8 mouse cellular contexts compared by ENCODE assay signal in the genomic region with DNA sequence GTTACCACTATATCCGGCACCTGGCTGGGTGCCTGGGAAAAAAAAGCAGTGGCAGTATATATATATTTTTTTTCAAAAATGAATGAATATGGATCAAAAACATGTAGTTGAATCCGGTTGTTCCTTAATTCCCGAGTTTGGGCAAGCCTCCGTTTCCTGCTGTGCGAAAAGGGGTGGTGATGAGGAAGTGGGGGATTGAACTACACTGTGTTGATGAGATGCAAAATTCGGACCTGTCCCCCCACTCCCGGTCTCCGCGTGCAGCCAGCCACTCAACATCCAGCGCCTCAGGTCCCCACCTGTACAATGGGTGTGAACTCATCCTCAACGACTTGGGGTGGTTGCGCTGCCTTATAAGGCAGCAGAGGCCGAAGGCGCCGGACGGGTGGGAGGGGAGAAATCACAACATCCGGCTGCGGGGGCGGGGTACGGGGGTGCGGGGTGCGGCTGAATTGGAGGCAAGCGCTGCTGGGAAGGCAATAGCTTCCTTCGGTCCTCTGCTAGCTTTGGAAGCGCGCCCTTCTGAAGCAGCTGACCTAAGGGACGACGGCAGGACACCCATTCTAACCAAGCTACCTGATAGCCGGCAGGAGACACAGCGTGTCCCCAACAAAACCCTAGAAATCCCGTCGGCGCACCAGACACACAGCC. TPM values are rescaled to one million over a fixed set of nuclear protein-coding genes. Genes with fewer than 3 reads are reported as not detected.
DNase-seq lines count a peak whose midpoint lies in the region; ATAC-seq and TF ChIP-seq lines count a peak whose summit lies in the region.

No protein-coding gene starts in this region.

- WGBS in heart, embryonic 12.5 days, result under 1% methylated on average over 33 of the region's 33 CpGs
- 2% methylated on average over 33 of the region's 33 CpGs for WGBS in liver, embryonic 14.5 days (ENCODE audit: insufficient replicate concordance)
- under 1% methylated on average over 33 of the region's 33 CpGs for WGBS in neural tube, embryonic 15.5 days

- peaks cover 36% of the 10 kb centered on the region for H3K79me3 ChIP-seq in C2C12 (ENCODE audit: low read depth)

- H3K9me3 ChIP-seq in heart, embryonic 12.5 days (replicated peaks), result no peaks in the 10 kb centered on the region
- H3K9me3 ChIP-seq in liver, embryonic 14.5 days (ENCODE audit: control insufficient read depth, low read length), result no peaks in the 10 kb centered on the region
- H3K9me3 ChIP-seq in neural tube, embryonic 15.5 days (replicated peaks), result no peaks in the 10 kb centered on the region

- peak overlapping the region; percentile 88 for H3K4me2 ChIP-seq in heart, embryonic 12.5 days
- peak overlapping the region; percentile 85 for H3K4me2 ChIP-seq in liver, embryonic 14.5 days (ENCODE audit: low read depth)
- peak overlapping the region; percentile 87 for H3K4me2 ChIP-seq in neural tube, embryonic 15.5 days

- no peak for TF ChIP-seq CTCF in C2C12 (IDR thresholded peaks at IDR 0.05; ENCODE audit: control insufficient read depth, insufficient read depth, insufficient read length)
- no peak for TF ChIP-seq CTCF in liver, embryonic 14.5 days (IDR thresholded peaks at IDR 0.05; ENCODE audit: low read depth)

- H3K4me3 ChIP-seq in heart, embryonic 12.5 days, result peak overlapping the region; percentile 84
- peak overlapping the region; percentile 34 for H3K4me3 ChIP-seq in C2C12 (ENCODE audit: insufficient read depth, poor library complexity, severe bottlenecking)
- H3K4me3 ChIP-seq in liver, embryonic 14.5 days (ENCODE audit: insufficient read depth in 1 of 2, low read depth in 2 of 2, low read length in 2 of 2), result peak overlapping the region; percentile 79 to 80
- H3K4me3 ChIP-seq in neural tube, embryonic 15.5 days (replicated peaks), result peak overlapping the region; percentile 90

- H3K36me3 ChIP-seq in heart, embryonic 12.5 days, result peaks cover under 1% of the 10 kb centered on the region; the same call in 1 of the 2 replicates
- peaks cover 6% of the 10 kb centered on the region for H3K36me3 ChIP-seq in C2C12 (ENCODE audit: control insufficient read depth, insufficient read depth)
- no peaks in the 10 kb centered on the region for H3K36me3 ChIP-seq in liver, embryonic 14.5 days (replicated peaks; ENCODE audit: control insufficient read depth, insufficient read depth, low read depth)
- no peaks in the 10 kb centered on the region for H3K36me3 ChIP-seq in neural tube, embryonic 15.5 days

- H3K4me1 ChIP-seq in heart, embryonic 12.5 days (replicated peaks), result peaks cover 23% of the 10 kb centered on the region
- peaks cover 20 to 39% of the 10 kb centered on the region in 2 experiments for H3K4me1 ChIP-seq in liver, embryonic 14.5 days (replicated peaks; ENCODE audit: control insufficient read depth in 2 of 2, insufficient read depth in 2 of 2, low read length in 1 of 2)
- H3K4me1 ChIP-seq in neural tube, embryonic 15.5 days, result peaks cover 38% of the 10 kb centered on the region

- TF ChIP-seq EP300 in liver, embryonic 14.5 days (IDR thresholded peaks at IDR 0.05; ENCODE audit: low read depth), result no peak

- peak overlapping the region; percentile 57 for H3ac ChIP-seq in C2C12 (ENCODE audit: control insufficient read depth, insufficient read length, low read depth)

- H3K27me3 ChIP-seq in heart, embryonic 12.5 days (replicated peaks), result no peaks in the 10 kb centered on the region
- no peaks in the 10 kb centered on the region for H3K27me3 ChIP-seq in C2C12 (ENCODE audit: control insufficient read depth, insufficient read depth, insufficient read length)
- no peaks in the 10 kb centered on the region for H3K27me3 ChIP-seq in liver, embryonic 14.5 days (ENCODE audit: control insufficient read depth, insufficient read depth, low read length)
- no peaks in the 10 kb centered on the region for H3K27me3 ChIP-seq in neural tube, embryonic 15.5 days (replicated peaks)

- peak overlapping the region; percentile 97 for H3K27ac ChIP-seq in heart, embryonic 12.5 days (ENCODE audit: poor library complexity, severe bottlenecking)
- peak overlapping the region; percentile 90 for H3K27ac ChIP-seq in liver, embryonic 14.5 days
- H3K27ac ChIP-seq in neural tube, embryonic 15.5 days (replicated peaks), result peak overlapping the region; percentile 95

- no peak for DNase-seq in heart, adult 8-10 months (ENCODE audit: low spot score)
- peak in 1 of 3 experiments; percentile 60 for DNase-seq in liver, embryonic 14.5 days (ENCODE audit: low read depth in 3 of 3, low spot score in 3 of 3)
- DNase-seq in right cerebral cortex, postnatal 25 days, result no peak

- H3K9ac ChIP-seq in heart, embryonic 12.5 days, result peak overlapping the region; percentile 63
- H3K9ac ChIP-seq in liver, embryonic 14.5 days (replicated peaks), result peak overlapping the region; percentile 35
- peak overlapping the region; percentile 63 for H3K9ac ChIP-seq in neural tube, embryonic 15.5 days (replicated peaks)

- H3K79me2 ChIP-seq in C2C12 (ENCODE audit: control insufficient read depth, insufficient read depth), result peaks cover 42% of the 10 kb centered on the region

- peak; percentile 78 for ATAC-seq in heart, embryonic 12.5 days (ENCODE audit: insufficient number of reproducible peaks, low FRiP score)
- peak; percentile 32 for ATAC-seq in activated CD4-positive, CD25-positive, alpha-beta regulatory T cell, adult 4 months
- peak; percentile 9 for ATAC-seq in granulocyte monocyte progenitor cell, adult 5-6 weeks (replicated peaks; ENCODE audit: poor library complexity, severe bottlenecking)
- ATAC-seq in liver, embryonic 14.5 days (ENCODE audit: insufficient read depth), result peak; percentile 44
- ATAC-seq in neural tube, embryonic 15.5 days (ENCODE audit: low FRiP score), result peak; percentile 83

RNA-seq across cellular contexts. Expression of a gene that starts 0.5 kb away (rescaled TPM):
- polyA plus RNA-seq in heart, embryonic 12.5 days (2016; fragmentation: Nextera tagmentation; extraction: Ambion mirVana), result 27.6 and 29.1 TPM in 2 replicates
- 10 to 100 TPM; 14.9 to 19.0 (median 16.6) TPM for total RNA-seq in heart, adult 8-10 months (2022)
- 81.9 TPM for polyA plus RNA-seq in C2C12 (2012; fragmentation: generic; extraction: Trizol)
- polyA plus RNA-seq in activated CD4-positive, CD25-positive, alpha-beta regulatory T cell, adult 4 months (2017; shearing (Covaris generic)), result 10 to 100 TPM; 38.6 to 43.6 TPM
- total RNA-seq in granulocyte monocyte progenitor cell, adult 5-6 weeks (2014; fragmentation: Nextera tagmentation), result 56.7 and 62.4 TPM in 2 replicates
- total RNA-seq in granulocyte monocyte progenitor cell, adult 5-6 weeks (2017), result 64.8 and 67.5 TPM in 2 replicates
- polyA plus RNA-seq in liver, embryonic 14.5 days (2012; rRNA removed), result 21.0 and 26.1 TPM in 2 replicates
- polyA plus RNA-seq in liver, embryonic 14.5 days (2014; fragmentation: Nextera tagmentation; extraction: Ambion mirVana), result 22.6 and 25.7 TPM in 2 replicates
- 34.2 and 38.4 TPM in 2 replicates for polyA plus RNA-seq in neural tube, embryonic 15.5 days (2015; fragmentation: Nextera tagmentation; extraction: Ambion mirVana)

RNA-seq across cellular contexts. Expression of a gene that starts 17.8 kb away (rescaled TPM):
- polyA plus RNA-seq in heart, embryonic 12.5 days (2016; fragmentation: Nextera tagmentation; extraction: Ambion mirVana), result 0.96 TPM in 1 of 2 replicates, not detected in the other
- total RNA-seq in heart, adult 8-10 months (2022), result not detected
- not detected for polyA plus RNA-seq in C2C12 (2012; fragmentation: generic; extraction: Trizol)
- not detected for polyA plus RNA-seq in activated CD4-positive, CD25-positive, alpha-beta regulatory T cell, adult 4 months (2017; shearing (Covaris generic))
- not detected in 2 replicates for total RNA-seq in granulocyte monocyte progenitor cell, adult 5-6 weeks (2014; fragmentation: Nextera tagmentation)
- not detected in 2 replicates for total RNA-seq in granulocyte monocyte progenitor cell, adult 5-6 weeks (2017)
- 53.4 and 68.7 TPM in 2 replicates for polyA plus RNA-seq in liver, embryonic 14.5 days (2012; rRNA removed)
- 72.0 and 82.0 TPM in 2 replicates for polyA plus RNA-seq in liver, embryonic 14.5 days (2014; fragmentation: Nextera tagmentation; extraction: Ambion mirVana)
- 0.18 and 0.47 TPM in 2 replicates for polyA plus RNA-seq in neural tube, embryonic 15.5 days (2015; fragmentation: Nextera tagmentation; extraction: Ambion mirVana)

RNA-seq across cellular contexts. Expression of a gene that starts 19.7 kb away (rescaled TPM):
- polyA plus RNA-seq in heart, embryonic 12.5 days (2016; fragmentation: Nextera tagmentation; extraction: Ambion mirVana), result 0.41 TPM in 1 of 2 replicates, not detected in the other
- total RNA-seq in heart, adult 8-10 months (2022), result 1 to 10 TPM in 1 of 4 experiments, under 1 TPM in 3; 0.44 to 1.2 (median 0.65) TPM
- 10.8 TPM for polyA plus RNA-seq in C2C12 (2012; fragmentation: generic; extraction: Trizol)
- not detected for polyA plus RNA-seq in activated CD4-positive, CD25-positive, alpha-beta regulatory T cell, adult 4 months (2017; shearing (Covaris generic))
- total RNA-seq in granulocyte monocyte progenitor cell, adult 5-6 weeks (2014; fragmentation: Nextera tagmentation), result 1.9 TPM in 1 of 2 replicates, not detected in the other
- total RNA-seq in granulocyte monocyte progenitor cell, adult 5-6 weeks (2017), result 1.6 TPM in 1 of 2 replicates, not detected in the other
- 0.32 and 0.62 TPM in 2 replicates for polyA plus RNA-seq in liver, embryonic 14.5 days (2012; rRNA removed)
- 0.14 TPM in 1 of 2 replicates, not detected in the other for polyA plus RNA-seq in liver, embryonic 14.5 days (2014; fragmentation: Nextera tagmentation; extraction: Ambion mirVana)
- polyA plus RNA-seq in neural tube, embryonic 15.5 days (2015; fragmentation: Nextera tagmentation; extraction: Ambion mirVana), result 4.2 and 5.8 TPM in 2 replicates

RNA-seq across cellular contexts. Expression of a gene that starts 29.4 kb away (rescaled TPM):
- not detected in 2 replicates for polyA plus RNA-seq in heart, embryonic 12.5 days (2016; fragmentation: Nextera tagmentation; extraction: Ambion mirVana)
- total RNA-seq in heart, adult 8-10 months (2022), result not detected
- not detected for polyA plus RNA-seq in C2C12 (2012; fragmentation: generic; extraction: Trizol)
- polyA plus RNA-seq in activated CD4-positive, CD25-positive, alpha-beta regulatory T cell, adult 4 months (2017; shearing (Covaris generic)), result not detected
- not detected in 2 replicates for total RNA-seq in granulocyte monocyte progenitor cell, adult 5-6 weeks (2014; fragmentation: Nextera tagmentation)
- not detected in 2 replicates for total RNA-seq in granulocyte monocyte progenitor cell, adult 5-6 weeks (2017)
- not detected in 2 replicates for polyA plus RNA-seq in liver, embryonic 14.5 days (2012; rRNA removed)
- polyA plus RNA-seq in liver, embryonic 14.5 days (2014; fragmentation: Nextera tagmentation; extraction: Ambion mirVana), result not detected in 2 replicates
- 0.50 and 1.4 TPM in 2 replicates for polyA plus RNA-seq in neural tube, embryonic 15.5 days (2015; fragmentation: Nextera tagmentation; extraction: Ambion mirVana)

RNA-seq across cellular contexts. Expression of a gene that starts 43.5 kb away (rescaled TPM):
- polyA plus RNA-seq in heart, embryonic 12.5 days (2016; fragmentation: Nextera tagmentation; extraction: Ambion mirVana), result 101 TPM in 2 replicates
- 1 to 10 TPM; 3.8 to 6.4 (median 5.1) TPM for total RNA-seq in heart, adult 8-10 months (2022)
- 87.7 TPM for polyA plus RNA-seq in C2C12 (2012; fragmentation: generic; extraction: Trizol)
- polyA plus RNA-seq in activated CD4-positive, CD25-positive, alpha-beta regulatory T cell, adult 4 months (2017; shearing (Covaris generic)), result under 1 TPM in 1 of 2 experiments, not detected in 1; 0.25 TPM
- total RNA-seq in granulocyte monocyte progenitor cell, adult 5-6 weeks (2014; fragmentation: Nextera tagmentation), result 0.19 and 1.4 TPM in 2 replicates
- total RNA-seq in granulocyte monocyte progenitor cell, adult 5-6 weeks (2017), result 1.6 and 1.9 TPM in 2 replicates
- 5.1 and 5.3 TPM in 2 replicates for polyA plus RNA-seq in liver, embryonic 14.5 days (2012; rRNA removed)
- polyA plus RNA-seq in liver, embryonic 14.5 days (2014; fragmentation: Nextera tagmentation; extraction: Ambion mirVana), result 3.7 and 4.1 TPM in 2 replicates
- 389 and 450 TPM in 2 replicates for polyA plus RNA-seq in neural tube, embryonic 15.5 days (2015; fragmentation: Nextera tagmentation; extraction: Ambion mirVana)

Comparison
In these comparisons a context has a peak if more than half of its experiments do, and no peak if none do; other contexts are left out.
1. ATAC-seq: peak in every context shown above with its lines; median percentile 83 in neural tube, embryonic 15.5 days; 78 in heart, embryonic 12.5 days; 44 in liver, embryonic 14.5 days; 32 in activated CD4-positive, CD25-positive, alpha-beta regulatory T cell, adult 4 months; 9 in granulocyte monocyte progenitor cell, adult 5-6 weeks.
2. H3K4me3 ChIP-seq: peak in every context shown above with its lines; median percentile 90 in neural tube, embryonic 15.5 days; 84 in heart, embryonic 12.5 days; 80 in liver, embryonic 14.5 days; 34 in C2C12.
3. RNA of a gene that starts 17.8 kb away (polyA plus RNA-seq): 53.4 to 82.0 TPM in liver, embryonic 14.5 days; 0.96 TPM in heart, embryonic 12.5 days, 0.18 to 0.47 TPM in neural tube, embryonic 15.5 days, not detected in C2C12 (single experiment) and not detected in activated CD4-positive, CD25-positive, alpha-beta regulatory T cell, adult 4 months; every median in the first group is over 10 times any median in the second.
4. Peak in every context shown above with its lines, with median percentiles within 50 percentile points of each other: H3K27ac ChIP-seq, H3K4me2 ChIP-seq and H3K9ac ChIP-seq.